Mouse (Mus musculus) lung, adult 2 months (tissue): Measurements from ENCODE around the gene Entpd3.

Experiments used
- CTCF ChIP-seq: fragments of 200-500 bp; IDR thresholded peaks from 2 replicates; pipeline ENCODE4 v1.5.1; 2011; ENCODE audit warnings: mild to moderate bottlenecking, low read length, control low read depth; ENCODE audit not compliant: insufficient read depth
- POLR2A ChIP-seq: fragments of 200-500 bp; IDR thresholded peaks from 2 replicates; pipeline ENCODE4 v1.6.1; 2011; ENCODE audit warnings: low read depth, mild to moderate bottlenecking, control low read depth, low read length, borderline replicate concordance; ENCODE audit errors: extremely low read depth

DNA sequence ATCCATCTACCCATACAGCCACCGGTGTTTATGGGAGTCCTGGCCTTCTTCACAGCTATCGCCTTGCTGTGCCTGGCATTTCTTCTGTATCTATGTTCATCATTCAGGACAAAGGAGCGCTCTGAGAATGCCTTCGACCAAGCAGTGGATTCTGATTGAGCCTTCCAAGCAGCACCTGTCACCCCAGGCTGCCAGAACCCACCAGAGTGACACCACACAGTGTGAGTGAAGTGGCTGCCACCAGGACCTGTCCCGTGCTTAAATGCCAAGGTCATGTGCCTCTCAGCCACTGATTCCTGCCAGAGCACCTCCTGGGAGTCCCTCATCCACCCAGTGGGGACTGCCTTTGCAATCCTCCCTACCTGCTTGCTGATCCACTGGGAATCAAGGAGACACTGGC, 26.8 kb downstream of the Entpd3 start:
- no peak for TF ChIP-seq POLR2A
- no peak for TF ChIP-seq CTCF
